Mouse (Mus musculus): ENCODE measurements around the gene Taar7a. TPM values are rescaled to one million over a fixed set of nuclear protein-coding genes. Genes with fewer than 3 reads are reported as not detected.

Taar7a gene
- total RNA-seq, 1 experiment, result not detected

DNA sequence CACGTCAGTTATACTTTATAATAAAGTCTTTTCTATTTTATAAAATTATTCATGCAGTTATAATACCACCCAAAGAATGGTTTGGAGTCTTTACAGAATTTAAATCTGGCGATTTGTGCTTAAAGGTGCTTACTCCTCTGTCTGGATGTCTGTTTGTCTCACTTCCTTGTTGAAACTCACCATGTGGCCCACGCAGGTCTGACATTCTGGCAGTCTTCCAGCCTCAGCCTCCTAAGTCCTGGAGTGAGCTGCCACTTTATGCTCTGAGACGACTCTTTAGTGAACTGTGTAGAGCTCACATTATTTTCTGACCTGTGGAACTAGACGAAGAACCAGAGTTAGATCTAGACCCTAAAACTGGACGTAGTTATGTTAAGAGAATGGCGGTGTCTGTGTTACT, 45.3 kb downstream of the Taar7a start:
- in situ Hi-C loops (cut with MboI; ENCODE audit: low sequenced_read_pairs in 2 of 2, unreplicated experiment in 2 of 2), result no loop called here
- TF ChIP-seq ZC3H11A (IDR thresholded peaks at IDR 0.05; ENCODE audit: borderline replicate concordance, low read depth, low read length), result no peak
- no peak for TF ChIP-seq ZNF384 (IDR thresholded peaks at IDR 0.05; ENCODE audit: low read depth, low read length)
- TF ChIP-seq CHD2 (IDR thresholded peaks at IDR 0.05; ENCODE audit: low read depth, low read length), result no peak
- TF ChIP-seq MAFK (IDR thresholded peaks at IDR 0.05; ENCODE audit: insufficient read depth, low read depth, low read length), result no peak
- no peak for TF ChIP-seq HCFC1 (IDR thresholded peaks at IDR 0.05; ENCODE audit: borderline replicate concordance, insufficient read depth, low read length)
- H3K9ac ChIP-seq (ENCODE audit: insufficient read depth, low read depth, low read length, poor library complexity, severe bottlenecking), result no peak overlapping the region
- no peaks in the 10 kb centered on the region for H3K9me3 ChIP-seq (ENCODE audit: control insufficient read depth, insufficient read depth, low read depth, low read length)
- H3K36me3 ChIP-seq (ENCODE audit: control insufficient read depth, insufficient read depth, low read length, poor library complexity, severe bottlenecking), result no peaks in the 10 kb centered on the region
- no peak overlapping the region for H3K27ac ChIP-seq (ENCODE audit: insufficient read depth, low read depth, low read length, poor library complexity, severe bottlenecking)
- H3K4me3 ChIP-seq (ENCODE audit: insufficient read depth in 1 of 2, low read depth in 1 of 2, low read length in 2 of 2, poor library complexity in 1 of 2, severe bottlenecking in 1 of 2), result no peak overlapping the region
- DNase-seq (ENCODE audit: low read depth, low spot score), result no peak
- no peaks in the 10 kb centered on the region for H3K4me1 ChIP-seq (ENCODE audit: control insufficient read depth in 2 of 2, insufficient read depth in 2 of 2, low read length in 2 of 2, poor library complexity in 1 of 2)

- peak; percentile 23; the same call in 1 of the 2 replicates for TF ChIP-seq ZC3H11A (IDR thresholded peaks at IDR 0.05; ENCODE audit: borderline replicate concordance, low read depth, low read length)
- TF ChIP-seq CHD2 (IDR thresholded peaks at IDR 0.05; ENCODE audit: low read depth, low read length), result no peak
- no peak for TF ChIP-seq MAFK (IDR thresholded peaks at IDR 0.05; ENCODE audit: insufficient read depth, low read depth, low read length)
- no peak for TF ChIP-seq HCFC1 (IDR thresholded peaks at IDR 0.05; ENCODE audit: borderline replicate concordance, insufficient read depth, low read length)
- TF ChIP-seq ZNF384 (IDR thresholded peaks at IDR 0.05; ENCODE audit: low read depth, low read length), result no peak
- DNase-seq (ENCODE audit: low read depth, low spot score), result peak; percentile 77
- Histone ChIP-seq H3K36me3 (ENCODE audit: control insufficient read depth, insufficient read depth, low read length, poor library complexity, severe bottlenecking) (no peaks in the 10 kb centered on the region), H3K27ac (ENCODE audit: insufficient read depth, low read depth, low read length, poor library complexity, severe bottlenecking) (no peak overlapping the region), H3K4me1 (ENCODE audit: control insufficient read depth in 2 of 2, insufficient read depth in 2 of 2, low read length in 2 of 2, poor library complexity in 1 of 2) (0 out of 4 replicates have a peak, but pooled peaks cover 0 to 2% of the 10 kb centered on the region in 2 experiments), H3K9me3 (ENCODE audit: control insufficient read depth, insufficient read depth, low read depth, low read length) (no peaks in the 10 kb centered on the region), H3K9ac (ENCODE audit: insufficient read depth, low read depth, low read length, poor library complexity, severe bottlenecking) (no peak overlapping the region), H3K4me3 (ENCODE audit: insufficient read depth in 1 of 2, low read depth in 1 of 2, low read length in 2 of 2, poor library complexity in 1 of 2, severe bottlenecking in 1 of 2) (no peak overlapping the region)
- in situ Hi-C loops (cut with MboI; ENCODE audit: low sequenced_read_pairs in 2 of 2, unreplicated experiment in 2 of 2), result no loop called here
Measured at GRCm38 (mm10) chr10:23942465-23942864, 50.8 kb downstream of the Taar7a start.

Other genes starting within 250 kb of the Taar7a start
- 3,853 and 4,411 TPM in 2 replicates for gene Rps12, start 206.2 kb downstream of the Taar7a start, total RNA-seq (2012; rRNA removed)
- 4.1 and 5.9 TPM in 2 replicates for gene Slc18b1, start 196.5 kb downstream of the Taar7a start, total RNA-seq (2012; rRNA removed)
- not detected in 2 replicates for gene Vnn3, start 142.0 kb downstream of the Taar7a start, total RNA-seq (2012; rRNA removed)
- 2.0 and 4.1 TPM in 2 replicates for gene Vnn1, start 98.8 kb downstream of the Taar7a start, total RNA-seq (2012; rRNA removed)
- gene Taar1, start 73.1 kb downstream of the Taar7a start, total RNA-seq (2012; rRNA removed), result not detected in 2 replicates
- not detected in 2 replicates for gene Taar2, start 54.9 kb downstream of the Taar7a start, total RNA-seq (2012; rRNA removed)
- gene Taar3, start 43.9 kb downstream of the Taar7a start, total RNA-seq (2012; rRNA removed), result not detected in 2 replicates
- gene Taar4, start 33.0 kb downstream of the Taar7a start, total RNA-seq (2012; rRNA removed), result not detected in 2 replicates
- gene Taar5, start 22.8 kb downstream of the Taar7a start, total RNA-seq (2012; rRNA removed), result not detected in 2 replicates
- gene Taar6, start 7.8 kb downstream of the Taar7a start, total RNA-seq (2012; rRNA removed), result not detected in 2 replicates
- gene Taar7b, start 6.5 kb upstream of the Taar7a start, total RNA-seq (2012; rRNA removed), result not detected in 2 replicates
- gene Taar7d, start 33.7 kb upstream of the Taar7a start, total RNA-seq (2012; rRNA removed), result not detected in 2 replicates
- not detected in 2 replicates for gene Taar7e, start 44.1 kb upstream of the Taar7a start, total RNA-seq (2012; rRNA removed)
- gene Taar7f, start 56.0 kb upstream of the Taar7a start, total RNA-seq (2012; rRNA removed), result not detected in 2 replicates
- gene Taar8a, start 83.0 kb upstream of the Taar7a start, total RNA-seq (2012; rRNA removed), result not detected in 2 replicates
- not detected in 2 replicates for gene Taar8b, start 98.8 kb upstream of the Taar7a start, total RNA-seq (2012; rRNA removed)
- not detected in 2 replicates for gene Taar8c, start 108.4 kb upstream of the Taar7a start, total RNA-seq (2012; rRNA removed)
- not detected in 2 replicates for gene Taar9, start 116.1 kb upstream of the Taar7a start, total RNA-seq (2012; rRNA removed)
- gene Stx7, start 155.8 kb upstream of the Taar7a start, total RNA-seq (2012; rRNA removed), result 27.0 and 44.5 TPM in 2 replicates
- gene Moxd1, start 230.0 kb upstream of the Taar7a start, total RNA-seq (2012; rRNA removed), result 2.9 and 7.1 TPM in 2 replicates